Mouse (Mus musculus): Measurements from ENCODE around the gene Mast1. TPM values are rescaled to one million over a fixed set of nuclear protein-coding genes. Genes with fewer than 3 reads are reported as not detected.

Gene Mast1
- total and polyA plus RNA-seq, 3 experiments = 0.21 to 0.34 TPM; not detected in 1

GRCm38 (mm10) chr8:84904351-84904750 is 32.8 kb downstream of the Mast1 start:
- Histone ChIP-seq H3K36me3 (replicated peaks in 1 of 2; ENCODE audit: control insufficient read depth in 1 of 2, insufficient read depth in 1 of 2, low read length in 1 of 2) (no peaks in the 10 kb centered on the region), H3K9ac (ENCODE audit: insufficient read depth, low read depth) (no peak overlapping the region), H3K9me3 (replicated peaks; ENCODE audit: low read length) (no peaks in the 10 kb centered on the region), H3K79me2 (replicated peaks; ENCODE audit: control insufficient read depth, extremely low read depth, insufficient read depth, poor library complexity, severe bottlenecking) (no peaks in the 10 kb centered on the region), H3K4me1 (ENCODE audit: control insufficient read depth in 1 of 2, insufficient read depth in 2 of 2) (peaks cover 7 to 15% of the 10 kb centered on the region in 2 experiments), H3K27me3 (replicated peaks) (peaks cover 21% of the 10 kb centered on the region), H3K4me2 (ENCODE audit: insufficient read depth, low read depth, poor library complexity, severe bottlenecking) (no peak overlapping the region), H3K4me3 (replicated peaks in 1 of 3; ENCODE audit: low read depth in 2 of 3, low read length in 2 of 3, poor library complexity in 1 of 3) (no peak overlapping the region), H3K27ac (ENCODE audit: insufficient read depth, low read depth) (no peak overlapping the region)
- no peak for DNase-seq (ENCODE audit: extremely low read depth)
- dilution Hi-C loops (cut with MboI; ENCODE audit: extremely low pct_ligation_motif_present, extremely low pct_unique_long_range_greater_than_20kb, low sequenced_read_pairs) = no loop called here
- TF ChIP-seq SMC3 (IDR thresholded peaks at IDR 0.05; ENCODE audit: low read depth, low read length) (no peak), JUND (conservative IDR thresholded peaks at IDR 0.05; ENCODE audit: low read depth, low read length) (no peak), JUN (IDR thresholded peaks at IDR 0.05; ENCODE audit: insufficient read depth, low read depth, low read length) (no peak), GABPA (IDR thresholded peaks at IDR 0.05; ENCODE audit: insufficient replicate concordance, low read depth, low read length) (no peak), CHD1 (IDR thresholded peaks at IDR 0.05; ENCODE audit: low read depth, low read length) (no peak), CHD2 (IDR thresholded peaks at IDR 0.05; ENCODE audit: low read length) (no peak), ZMIZ1 (IDR thresholded peaks at IDR 0.05; ENCODE audit: low read depth, low read length) (no peak), RAD21 (IDR thresholded peaks at IDR 0.05; ENCODE audit: low read depth, low read length) (no peak), NRF1 (IDR thresholded peaks at IDR 0.05; ENCODE audit: low read depth, low read length) (no peak), POLR2AphosphoS2 (IDR thresholded peaks at IDR 0.05; ENCODE audit: low read depth, low read length) (no peak), USF1 (IDR thresholded peaks at IDR 0.05; ENCODE audit: low read depth, low read length) (no peak), MAX (IDR thresholded peaks at IDR 0.05; ENCODE audit: low read length) (no peak), MYC (IDR thresholded peaks at IDR 0.05; ENCODE audit: low read depth, low read length) (no peak), PAX5 (IDR thresholded peaks at IDR 0.05; ENCODE audit: low read length) (no peak), ELF1 (IDR thresholded peaks at IDR 0.05; ENCODE audit: low read depth, low read length) (no peak), IRF4 (IDR thresholded peaks at IDR 0.05; ENCODE audit: low read depth, low read length) (no peak), POLR2A (IDR thresholded peaks at IDR 0.05; ENCODE audit: low read depth, low read length) (no peak), HCFC1 (IDR thresholded peaks at IDR 0.05; ENCODE audit: low read depth, low read length) (no peak), RCOR1 (conservative IDR thresholded peaks at IDR 0.05; ENCODE audit: low read depth, low read length) (no peak)
- in situ Hi-C loops (cut with MboI; ENCODE audit: low pct_ligation_motif_present, low pct_unique_long_range_greater_than_20kb, low sequenced_read_pairs) = no loop called here

DNA sequence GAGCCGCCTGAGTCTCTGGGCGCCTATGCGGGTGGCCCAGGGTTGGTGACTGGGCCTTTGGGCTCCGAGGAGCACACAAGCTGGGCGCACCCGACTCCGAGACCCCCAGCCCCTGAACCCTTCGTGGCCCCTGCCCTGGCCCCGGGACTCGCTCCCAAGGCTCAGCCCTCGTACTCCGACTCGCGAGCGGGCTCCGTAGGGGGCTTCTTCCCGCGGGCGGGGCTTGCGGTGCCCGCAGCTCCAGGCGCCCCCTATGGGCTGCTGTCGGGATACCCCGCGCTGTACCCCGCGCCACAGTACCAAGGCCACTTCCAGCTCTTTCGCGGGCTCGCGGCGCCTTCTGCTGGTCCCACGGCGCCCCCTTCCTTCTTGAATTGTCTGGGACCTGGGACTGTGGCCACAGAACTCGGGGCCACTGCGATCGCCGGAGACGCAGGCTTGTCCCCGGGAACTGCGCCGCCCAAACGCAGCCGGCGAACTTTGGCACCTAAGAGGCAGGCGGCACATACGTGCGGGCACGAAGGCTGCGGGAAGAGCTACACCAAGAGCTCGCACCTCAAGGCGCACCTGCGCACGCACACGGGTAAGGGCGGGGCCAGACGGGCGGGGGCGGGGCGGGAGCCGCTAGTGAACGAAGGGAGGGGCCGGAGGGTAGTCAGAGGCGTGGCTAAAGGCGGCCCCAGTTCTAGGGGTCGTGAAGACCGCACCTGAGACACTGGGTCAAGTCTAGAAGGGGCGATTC is 34.1 kb downstream of the Mast1 start:
- Histone ChIP-seq H3K4me1 (ENCODE audit: control insufficient read depth in 1 of 2, insufficient read depth in 2 of 2) (peaks cover 4 to 13% of the 10 kb centered on the region in 2 experiments; a peak in 3 of 4 replicates), H3K27me3 (replicated peaks) (peaks cover 21% of the 10 kb centered on the region), H3K27ac (ENCODE audit: insufficient read depth, low read depth) (peak overlapping the region; percentile 41), H3K4me3 (replicated peaks in 1 of 3; ENCODE audit: low read depth in 2 of 3, low read length in 2 of 3, poor library complexity in 1 of 3) (peak overlapping the region; percentile 61 to 79 (median 63)), H3K36me3 (replicated peaks in 1 of 2; ENCODE audit: control insufficient read depth in 1 of 2, insufficient read depth in 1 of 2, low read length in 1 of 2) (no peaks in the 10 kb centered on the region), H3K79me2 (replicated peaks; ENCODE audit: control insufficient read depth, extremely low read depth, insufficient read depth, poor library complexity, severe bottlenecking) (no peaks in the 10 kb centered on the region), H3K4me2 (ENCODE audit: insufficient read depth, low read depth, poor library complexity, severe bottlenecking) (peak overlapping the region; percentile 86), H3K9me3 (replicated peaks; ENCODE audit: low read length) (no peaks in the 10 kb centered on the region), H3K9ac (ENCODE audit: insufficient read depth, low read depth) (peak overlapping the region; percentile 63)
- dilution Hi-C loops (cut with MboI; ENCODE audit: extremely low pct_ligation_motif_present, extremely low pct_unique_long_range_greater_than_20kb, low sequenced_read_pairs) = no loop called here
- in situ Hi-C loops (cut with MboI; ENCODE audit: low pct_ligation_motif_present, low pct_unique_long_range_greater_than_20kb, low sequenced_read_pairs) = no loop called here
- peak; percentile 70 for DNase-seq (ENCODE audit: extremely low read depth)
- TF ChIP-seq CHD2 (IDR thresholded peaks at IDR 0.05; ENCODE audit: low read length) (no peak), GABPA (IDR thresholded peaks at IDR 0.05; ENCODE audit: insufficient replicate concordance, low read depth, low read length) (no peak), MAFK (IDR thresholded peaks at IDR 0.05; ENCODE audit: insufficient replicate concordance, low read length) (no peak), MEF2A (IDR thresholded peaks at IDR 0.05; ENCODE audit: borderline replicate concordance, low read depth, low read length) (0 out of 2 replicates have a peak, but pooled peaks have one; percentile 27), NRF1 (IDR thresholded peaks at IDR 0.05; ENCODE audit: low read depth, low read length) (peak; percentile 77), POLR2A (IDR thresholded peaks at IDR 0.05; ENCODE audit: low read depth, low read length) (peak; percentile 53), ZKSCAN1 (IDR thresholded peaks at IDR 0.05; ENCODE audit: borderline replicate concordance, low read depth, low read length) (no peak), JUN (IDR thresholded peaks at IDR 0.05; ENCODE audit: insufficient read depth, low read depth, low read length) (no peak), ETS1 (conservative IDR thresholded peaks at IDR 0.05; ENCODE audit: low read depth, low read length) (no peak), BHLHE40 (IDR thresholded peaks at IDR 0.05; ENCODE audit: low read depth, low read length) (no peak), RAD21 (IDR thresholded peaks at IDR 0.05; ENCODE audit: low read depth, low read length) (peak; percentile 70), SMC3 (IDR thresholded peaks at IDR 0.05; ENCODE audit: low read depth, low read length) (peak; percentile 50), NELFE (IDR thresholded peaks at IDR 0.05; ENCODE audit: low read depth, low read length) (peak; percentile 35), POLR2AphosphoS2 (IDR thresholded peaks at IDR 0.05; ENCODE audit: low read depth, low read length) (no peak), JUND (conservative IDR thresholded peaks at IDR 0.05; ENCODE audit: low read depth, low read length) (no peak), RCOR1 (conservative IDR thresholded peaks at IDR 0.05; ENCODE audit: low read depth, low read length) (no peak), ZNF384 (IDR thresholded peaks at IDR 0.05; ENCODE audit: low read depth, low read length) (no peak), TBP (conservative IDR thresholded peaks at IDR 0.05; ENCODE audit: low read depth, low read length) (no peak), ZMIZ1 (IDR thresholded peaks at IDR 0.05; ENCODE audit: low read depth, low read length) (no peak; the same call in 1 of the 2 replicates), KAT2A (IDR thresholded peaks at IDR 0.05; ENCODE audit: insufficient replicate concordance, low read length) (no peak), SIN3A (IDR thresholded peaks at IDR 0.05; ENCODE audit: low read length) (no peak)

All from CH12.LX (cell line).